Mouse (Mus musculus) liver, embryonic 14.5 days (tissue): ENCODE results near the gene Dnajb4.

Experiments
- CTCF ChIP-seq: IDR thresholded peaks from 2 replicates; pipeline ENCODE4 v1.5.1; 2016; ENCODE audit warnings: antibody characterized with exemption, low read depth, control low read depth
- EP300 ChIP-seq: IDR thresholded peaks from 2 replicates; pipeline ENCODE4 v1.6.1; 2016; ENCODE audit warnings: antibody characterized with exemption, low read depth

GRCm38 (mm10) chr3:152170407-152170806 lies 39.7 kb downstream of the Dnajb4 start:
- TF ChIP-seq CTCF (no peak), EP300 (no peak)
